Mouse (Mus musculus) midbrain, embryonic 11.5 days (tissue): ENCODE measurements around the gene Egr2. TPM values are rescaled to one million over a fixed set of nuclear protein-coding genes. Genes with fewer than 3 reads are reported as not detected.

Source experiments
- ATAC-seq: fragments of 200-750 bp; cut with Nextera tagmentation; 2 replicates; pipeline ENCODE4 v1.8.0; 2017; ENCODE audit warnings: moderate TSS enrichment, moderate library complexity; ENCODE audit not compliant: low FRiP score
- DNase-seq: peaks from one replicate; pipeline ENCODE4 v3.0.0; 2015; ENCODE audit warnings: low spot score; ENCODE audit errors: missing footprints
- H3K27ac ChIP-seq: fragments of 300-500 bp; sonication (generic); 2 replicates; pipeline ENCODE4 v1.5.1; 2014; ENCODE audit warnings: low read depth, low read length
- H3K27me3 ChIP-seq: fragments of 300-500 bp; sonication (generic); 2 replicates; pipeline ENCODE4 v1.6.1; 2014; ENCODE audit warnings: mild to moderate bottlenecking, low read length, moderate library complexity, mixed read lengths; ENCODE audit not compliant: control insufficient read depth, insufficient read depth
- H3K36me3 ChIP-seq: fragments of 300-500 bp; sonication (generic); 2 replicates; pipeline ENCODE4 v1.6.1; 2014; ENCODE audit warnings: mild to moderate bottlenecking, low read length, moderate library complexity, mixed read lengths; ENCODE audit not compliant: control insufficient read depth, insufficient read depth
- H3K4me1 ChIP-seq: fragments of 300-500 bp; sonication (generic); 2 replicates; pipeline ENCODE4 v1.6.1; 2014; ENCODE audit warnings: low read length; ENCODE audit not compliant: control insufficient read depth, insufficient read depth
- H3K4me2 ChIP-seq: fragments of 300-500 bp; sonication (generic); 2 replicates; pipeline ENCODE4 v1.6.1; 2014; ENCODE audit warnings: mild to moderate bottlenecking, moderate library complexity
- H3K4me3 ChIP-seq: fragments of 300-500 bp; sonication (generic); 2 replicates; pipeline ENCODE4 v1.5.1; 2014; ENCODE audit warnings: low read depth, low read length
- H3K9ac ChIP-seq: fragments of 300-500 bp; sonication (generic); 2 replicates; pipeline ENCODE4 v1.6.1; 2014; ENCODE audit warnings: low read length
- H3K9me3 ChIP-seq: fragments of 300-500 bp; sonication (generic); 2 replicates; pipeline ENCODE4 v1.6.1; 2016; ENCODE audit warnings: low read length; ENCODE audit not compliant: control insufficient read depth
- WGBS: fragments of 180-500 bp; shearing (Covaris S2); extraction: QIAGEN DNeasy Blood & Tissue Kit; methylation state at CpG from one replicate; pipeline ENCODE4 v1.1.7; 2014; 5-methylcytosine and 5-hydroxymethylcytosine counted together
- polyA plus RNA-seq: library from polyadenylated mRNA; unstranded; fragments of >200 nt; fragmentation: Nextera tagmentation; extraction: Ambion mirVana; gene quantifications from 2 replicates; pipeline ENCODE4 v1.2.1, GENCODE M21; 2014

Gene Egr2
- polyA plus RNA-seq, 1 experiment from 2014 or later = not detected

DNA sequence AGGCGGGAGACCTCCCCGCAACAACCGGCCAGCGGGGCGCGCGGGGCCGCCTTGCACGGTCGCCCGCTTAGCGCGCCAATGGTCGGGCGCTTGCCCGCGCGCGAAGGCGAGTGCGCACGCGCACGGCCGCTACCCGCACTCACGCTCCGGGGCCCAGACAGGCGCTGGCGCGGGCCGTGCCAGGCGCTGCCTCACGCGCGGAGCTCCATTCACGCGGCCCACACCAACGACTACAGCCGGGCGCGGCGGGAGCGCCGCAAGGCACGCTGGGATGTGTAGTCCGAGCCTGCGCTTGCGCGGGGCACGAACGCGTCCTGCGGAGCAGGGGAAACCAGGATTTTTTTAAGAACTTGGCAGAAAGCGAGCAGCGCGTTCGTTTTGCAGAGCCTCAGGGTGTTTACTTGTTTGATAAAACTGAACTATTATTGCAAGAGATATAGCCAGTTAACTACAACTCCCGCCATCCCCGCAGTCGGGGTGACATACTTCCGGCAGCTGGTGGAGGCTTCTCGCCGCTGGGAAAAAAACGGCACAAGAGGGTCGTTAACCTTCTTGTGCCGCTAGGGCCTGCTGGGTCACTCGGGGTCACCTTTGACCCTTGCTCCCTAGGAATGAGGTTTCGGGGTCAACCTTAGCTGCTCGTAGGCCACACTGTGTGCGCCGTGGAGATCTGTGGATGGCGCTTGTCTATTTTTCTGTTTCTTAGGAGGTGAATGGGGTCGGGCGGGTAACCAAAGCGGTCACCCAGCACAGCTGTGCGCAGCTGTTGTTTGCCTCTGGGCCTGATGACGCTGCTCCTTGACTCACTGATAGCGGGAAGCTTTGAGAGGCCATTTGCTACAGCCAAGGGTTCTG is 13.8 kb downstream of the Egr2 start, which contains the start of gene Ado:
Gene Ado (minus strand): TSS at position 79 of the 855 bp plus-strand sequence.
- WGBS = 0% methylated on average over 76 of the region's 79 CpGs
- peak within 1 kb of the TSS; percentile 83 for H3K4me3 ChIP-seq
- ATAC-seq = peak; percentile 97
- no peaks in the 10 kb centered on the region for H3K36me3 ChIP-seq
- H3K9me3 ChIP-seq = no peaks in the 10 kb centered on the region
- peak within 1 kb of the TSS; percentile 90 for H3K9ac ChIP-seq
- peaks cover 19% of the 10 kb centered on the region for H3K4me1 ChIP-seq
- H3K27me3 ChIP-seq = no peaks in the 10 kb centered on the region
- H3K4me2 ChIP-seq = peak within 1 kb of the TSS; percentile 94
- peak; percentile 98 for DNase-seq
- H3K27ac ChIP-seq = peak within 1 kb of the TSS; percentile 87

DNA sequence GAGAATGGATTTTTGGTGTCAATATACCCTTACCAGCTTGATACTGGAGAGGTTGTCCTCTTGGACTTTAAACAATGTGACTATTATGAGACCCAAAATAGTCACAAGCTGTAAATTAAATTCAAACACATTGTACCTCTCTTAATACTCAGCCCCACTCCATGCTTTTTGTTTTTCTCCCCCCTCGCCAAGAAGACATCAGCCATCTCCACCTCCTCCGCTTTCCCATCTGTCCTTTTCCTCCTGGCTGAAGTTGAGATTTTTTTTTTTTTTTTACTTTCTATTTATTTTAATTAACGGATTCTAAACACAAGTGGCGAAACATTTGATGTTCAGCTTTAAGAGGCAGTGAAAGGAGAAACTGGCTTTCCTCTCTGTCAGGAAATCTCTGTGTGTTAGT is 22.8 kb downstream of the Egr2 start:
- no peak overlapping the region for H3K4me3 ChIP-seq
- H3K36me3 ChIP-seq = no peaks in the 10 kb centered on the region
- H3K27ac ChIP-seq = no peak overlapping the region
- DNase-seq = no peak
- no peak overlapping the region for H3K9ac ChIP-seq
- H3K4me1 ChIP-seq = no peaks in the 10 kb centered on the region
- WGBS = 87% methylated on average over 4 of the region's 4 CpGs
- ATAC-seq = no peak
- no peaks in the 10 kb centered on the region for H3K9me3 ChIP-seq
- no peaks in the 10 kb centered on the region for H3K27me3 ChIP-seq
- H3K4me2 ChIP-seq = no peak overlapping the region

GRCm38 (mm10) chr10:67559765-67560394 is 24.6 kb downstream of the Egr2 start:
- Histone ChIP-seq H3K9me3 (no peaks in the 10 kb centered on the region), H3K4me3 (no peak overlapping the region), H3K27me3 (no peaks in the 10 kb centered on the region), H3K4me2 (no peak overlapping the region), H3K27ac (no peak overlapping the region), H3K4me1 (no peaks in the 10 kb centered on the region), H3K9ac (no peak overlapping the region), H3K36me3 (no peaks in the 10 kb centered on the region)
- DNase-seq = no peak
- 51% methylated on average over 13 of the region's 13 CpGs for WGBS
- ATAC-seq = no peak

- Histone ChIP-seq H3K36me3 (no peaks in the 10 kb centered on the region), H3K4me1 (no peaks in the 10 kb centered on the region), H3K9me3 (no peaks in the 10 kb centered on the region), H3K4me2 (no peak overlapping the region), H3K27me3 (no peaks in the 10 kb centered on the region), H3K9ac (no peak overlapping the region), H3K4me3 (no peak overlapping the region), H3K27ac (no peak overlapping the region)
- 67% methylated on average over 1 of the region's 1 CpGs for WGBS
- ATAC-seq (no peak), DNase-seq (no peak)
These were observed 25.9 kb downstream of the Egr2 start for GRCm38 (mm10) chr10:67561185-67561584.

- no peak for ATAC-seq
- 93% methylated on average over 7 of the region's 7 CpGs for WGBS
- H3K27me3 ChIP-seq = no peaks in the 10 kb centered on the region
These were observed 29.2 kb downstream of the Egr2 start for GRCm38 (mm10) chr10:67564509-67564908.

DNA sequence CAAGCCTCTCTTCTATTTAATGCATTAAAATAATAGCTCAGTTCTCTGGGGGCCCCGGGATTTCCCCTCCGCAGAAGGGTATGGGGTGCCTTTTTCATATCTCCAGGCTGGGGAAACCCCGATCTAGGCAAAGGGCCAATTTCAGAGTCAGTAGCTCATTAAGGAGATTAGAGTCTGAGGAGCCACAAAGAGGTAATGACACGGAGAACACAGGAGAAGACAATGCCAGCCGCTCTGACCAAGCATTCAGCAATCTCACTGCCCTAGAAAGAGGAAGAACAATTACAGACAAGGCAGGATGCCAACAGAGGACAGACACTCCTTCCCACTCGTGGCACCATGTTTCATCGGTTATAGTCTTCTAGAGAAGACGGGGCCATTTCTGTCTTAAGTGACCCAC is 30.8 kb downstream of the Egr2 start:
- H3K4me2 ChIP-seq = no peak overlapping the region
- H3K27ac ChIP-seq = no peak overlapping the region
- no peaks in the 10 kb centered on the region for H3K4me1 ChIP-seq
- no peaks in the 10 kb centered on the region for H3K27me3 ChIP-seq
- H3K4me3 ChIP-seq = no peak overlapping the region
- ATAC-seq (no peak), DNase-seq (no peak)
- WGBS = 84% methylated on average over 8 of the region's 8 CpGs
- no peak overlapping the region for H3K9ac ChIP-seq
- H3K9me3 ChIP-seq = no peaks in the 10 kb centered on the region
- no peaks in the 10 kb centered on the region for H3K36me3 ChIP-seq

More at GRCm38 (mm10) chr10:67564509-67564908, 29.2 kb downstream of the Egr2 start:
- no peak overlapping the region for H3K27ac ChIP-seq
- no peak overlapping the region for H3K4me3 ChIP-seq
- no peaks in the 10 kb centered on the region for H3K4me1 ChIP-seq
- no peak overlapping the region for H3K9ac ChIP-seq
- no peak for DNase-seq
- H3K9me3 ChIP-seq = no peaks in the 10 kb centered on the region
- H3K4me2 ChIP-seq = no peak overlapping the region
- H3K36me3 ChIP-seq = no peaks in the 10 kb centered on the region

- Histone ChIP-seq H3K27ac (no peak overlapping the region), H3K9me3 (no peaks in the 10 kb centered on the region), H3K27me3 (no peaks in the 10 kb centered on the region), H3K4me3 (no peak overlapping the region), H3K4me2 (no peak overlapping the region), H3K9ac (no peak overlapping the region), H3K36me3 (no peaks in the 10 kb centered on the region), H3K4me1 (no peaks in the 10 kb centered on the region)
- 86% methylated on average over 7 of the region's 7 CpGs for WGBS
- ATAC-seq (no peak), DNase-seq (no peak)
These were observed 34.3 kb downstream of the Egr2 start for GRCm38 (mm10) chr10:67569539-67569938.

GRCm38 (mm10) chr10:67571443-67571842 is 36.2 kb downstream of the Egr2 start:
- no peak for ATAC-seq
- DNase-seq = no peak
- Histone ChIP-seq H3K36me3 (no peaks in the 10 kb centered on the region), H3K4me3 (no peak overlapping the region), H3K27ac (no peak overlapping the region), H3K9ac (no peak overlapping the region), H3K27me3 (no peaks in the 10 kb centered on the region), H3K4me2 (no peak overlapping the region), H3K9me3 (no peaks in the 10 kb centered on the region), H3K4me1 (no peaks in the 10 kb centered on the region)
- WGBS = 88% methylated on average over 14 of the region's 14 CpGs

DNA sequence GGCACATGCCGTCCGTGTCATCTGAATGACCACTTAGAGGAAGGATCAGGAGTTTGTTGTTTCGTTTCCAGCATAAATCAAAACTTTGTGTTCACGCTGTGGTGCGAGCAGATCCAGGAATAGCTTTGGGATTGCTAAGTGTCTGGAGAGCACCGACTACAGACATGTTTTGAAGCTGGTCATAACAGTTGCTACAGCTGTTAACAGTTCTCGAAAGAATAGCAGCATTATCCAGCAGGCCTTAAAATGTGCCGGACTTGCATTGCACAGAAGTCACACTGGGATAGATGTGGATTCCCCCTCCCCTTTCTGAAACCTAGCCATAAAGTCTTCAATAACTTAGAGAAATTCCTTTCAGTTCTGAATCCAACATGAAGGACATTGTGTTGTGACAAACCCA is 38.0 kb downstream of the Egr2 start:
- H3K4me1 ChIP-seq = no peaks in the 10 kb centered on the region
- no peaks in the 10 kb centered on the region for H3K36me3 ChIP-seq
- no peak overlapping the region for H3K9ac ChIP-seq
- no peak overlapping the region for H3K4me2 ChIP-seq
- no peaks in the 10 kb centered on the region for H3K27me3 ChIP-seq
- no peak overlapping the region for H3K4me3 ChIP-seq
- DNase-seq (no peak), ATAC-seq (no peak)
- WGBS = 80% methylated on average over 8 of the region's 8 CpGs
- no peak overlapping the region for H3K27ac ChIP-seq
- H3K9me3 ChIP-seq = no peaks in the 10 kb centered on the region
